Mouse (Mus musculus) ES-Bruce4 (cell line): ENCODE results near the gene Cdc42ep3. TPM values are rescaled to one million over a fixed set of nuclear protein-coding genes. Genes with fewer than 3 reads are reported as not detected.

Experiments
- H3K27ac ChIP-seq: 2 replicates; pipeline ENCODE4 v1.5.1; 2012; ENCODE audit warnings: low read length, inconsistent platforms; ENCODE audit not compliant: insufficient read depth
- H3K27me3 ChIP-seq: 2 replicates; pipeline ENCODE4 v1.6.1; 2012; ENCODE audit warnings: mild to moderate bottlenecking, low read length, inconsistent platforms; ENCODE audit not compliant: control insufficient read depth, poor library complexity, insufficient read depth, severe bottlenecking
- H3K36me3 ChIP-seq: 2 replicates; pipeline ENCODE4 v1.6.1; 2012; ENCODE audit warnings: inconsistent platforms, mild to moderate bottlenecking, low read length, moderate library complexity; ENCODE audit not compliant: control insufficient read depth, poor library complexity, insufficient read depth, severe bottlenecking
- H3K4me1 ChIP-seq: one replicate; pipeline ENCODE4 v1.8.1; 2011; ENCODE audit warnings: low read length; ENCODE audit not compliant: control insufficient read depth, insufficient read depth
- H3K4me3 ChIP-seq: 2 replicates; pipeline ENCODE4 v1.5.1; 2011; ENCODE audit warnings: low read depth, mild to moderate bottlenecking, low read length
- H3K9ac ChIP-seq: 2 replicates; pipeline ENCODE4 v1.6.1; 2012; ENCODE audit warnings: low read depth, mild to moderate bottlenecking, inconsistent platforms; ENCODE audit not compliant: poor library complexity, severe bottlenecking
- H3K9me3 ChIP-seq: replicated peaks from 2 replicates; pipeline ENCODE4 v1.6.1; 2012; ENCODE audit warnings: mild to moderate bottlenecking, low read length, inconsistent platforms; ENCODE audit not compliant: control insufficient read depth, poor library complexity, insufficient read depth, severe bottlenecking
- CTCF ChIP-seq: IDR thresholded peaks from one replicate; pipeline ENCODE4 v1.8.1; 2011; ENCODE audit warnings: low read depth, low read length
- EP300 ChIP-seq: IDR thresholded peaks from 2 replicates; pipeline ENCODE4 v1.6.1; 2011; ENCODE audit warnings: low read depth, low read length; ENCODE audit not compliant: insufficient read depth
- POLR2A ChIP-seq: IDR thresholded peaks from one replicate; pipeline ENCODE4 v1.8.1; 2011; ENCODE audit warnings: low read length; ENCODE audit not compliant: insufficient read depth
- polyA plus RNA-seq: library from polyadenylated mRNA; stranded (reverse); fragments of >200 nt; gene quantifications from 2 replicates; pipeline ENCODE4 v1.2.4, GENCODE M21; 2011; ENCODE audit warnings: low read depth; ENCODE audit not compliant: missing spikeins, insufficient read depth, insufficient read length

Gene Cdc42ep3
- polyA plus RNA-seq, 1 experiment: 9.6 TPM

DNA sequence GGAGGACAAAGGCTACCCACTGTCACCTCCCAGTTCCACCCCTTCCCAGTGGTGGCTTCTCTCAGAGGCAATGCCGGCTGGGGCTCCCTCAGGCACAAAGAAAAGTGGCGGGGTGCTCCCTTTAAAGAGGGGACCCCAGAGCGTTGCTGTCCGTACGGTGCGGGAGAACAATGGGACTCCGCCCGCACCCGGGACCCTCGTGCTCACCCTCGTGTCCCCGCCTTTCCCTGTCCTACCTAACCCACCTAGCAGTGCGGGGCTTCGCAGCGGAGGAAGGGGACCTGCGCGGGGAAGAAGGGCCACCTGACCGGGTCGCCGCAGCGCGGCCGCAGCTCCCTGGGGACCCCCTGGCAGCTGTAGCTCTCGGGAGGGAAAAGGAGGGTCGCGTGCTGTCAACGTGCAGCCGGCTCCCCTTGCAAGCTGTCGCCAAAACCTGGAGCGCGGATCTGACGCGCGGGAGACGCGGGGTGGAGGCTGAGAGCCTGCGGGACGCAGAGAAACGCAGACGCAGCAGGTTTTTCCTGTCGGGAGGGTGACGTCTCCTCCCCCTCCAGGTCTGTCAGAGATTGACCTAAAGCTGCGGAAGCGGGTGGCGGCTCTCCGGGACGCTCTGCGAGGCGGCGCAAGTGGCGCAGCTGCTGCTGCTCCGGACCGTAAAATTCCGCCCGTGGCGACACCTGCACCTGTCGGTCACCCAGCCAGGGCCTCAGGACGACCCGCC, 540 bp upstream of the Cdc42ep3 start:
- Histone ChIP-seq H3K4me1 (no peaks in the 10 kb centered on the region), H3K4me3 (peak overlapping the region; percentile 61), H3K9ac (peak overlapping the region; percentile 74), H3K27ac (no peak overlapping the region), H3K9me3 (no peaks in the 10 kb centered on the region), H3K27me3 (0 out of 2 replicates have a peak, but pooled peaks cover 2% of the 10 kb centered on the region), H3K36me3 (no peaks in the 10 kb centered on the region)
- peak; percentile 28 for TF ChIP-seq EP300
- no peak for TF ChIP-seq CTCF

DNA sequence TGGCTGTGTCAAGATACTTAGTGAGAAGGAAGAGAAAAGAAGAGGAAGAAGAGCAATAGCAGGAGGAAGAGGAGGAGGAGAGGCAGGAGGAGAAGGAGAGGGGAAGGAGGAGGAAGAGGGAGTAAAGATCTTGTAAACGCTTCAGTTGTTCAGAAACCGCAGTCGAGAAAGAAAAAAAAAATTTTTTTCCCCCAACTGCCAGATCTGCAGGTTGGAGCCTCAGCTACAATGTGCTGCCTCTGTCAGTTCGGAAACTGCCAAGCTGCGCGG, 782 bp downstream of the Cdc42ep3 start:
- Histone ChIP-seq H3K27ac (no peak overlapping the region), H3K4me1 (no peaks in the 10 kb centered on the region)

DNA sequence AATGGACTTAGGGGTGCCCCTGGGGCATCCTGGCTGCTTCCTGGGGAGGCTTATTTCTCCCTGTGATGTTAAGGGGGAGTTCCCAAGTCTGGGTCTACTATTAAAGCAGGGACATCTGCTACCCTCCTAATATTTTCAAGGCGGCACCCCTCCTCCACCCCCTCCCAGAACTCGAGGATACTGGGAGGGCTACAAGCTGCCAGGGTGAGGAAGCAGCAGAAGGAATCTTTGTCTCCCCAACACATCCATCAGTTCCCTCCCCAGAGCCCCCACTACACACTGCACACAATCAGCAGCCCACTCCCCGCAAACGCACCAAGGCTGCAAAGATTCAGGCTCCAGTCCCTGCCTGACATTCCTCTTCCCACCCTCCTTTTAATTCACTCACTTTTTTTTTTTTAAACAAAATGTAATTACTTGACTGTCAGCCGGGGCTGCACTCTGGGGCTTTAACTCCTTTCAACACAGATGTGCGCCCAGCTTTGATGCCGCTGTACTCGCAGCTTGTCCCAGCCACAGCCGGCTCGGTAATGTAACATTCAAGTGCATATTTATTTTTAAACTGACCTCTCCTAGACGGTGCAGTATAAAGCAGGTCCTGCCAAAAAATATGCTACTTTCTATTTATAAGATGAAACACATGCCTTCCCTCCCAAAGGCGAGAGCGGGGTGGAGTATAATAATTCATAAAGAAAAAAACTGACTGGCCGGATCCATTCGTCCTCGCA, 1.3 kb downstream of the Cdc42ep3 start:
- H3K4me3 ChIP-seq: peak overlapping the region; percentile 99
- 0 out of 2 replicates have a peak, but pooled peaks cover 2% of the 10 kb centered on the region for H3K27me3 ChIP-seq
- no peaks in the 10 kb centered on the region for H3K9me3 ChIP-seq
- H3K36me3 ChIP-seq: no peaks in the 10 kb centered on the region
- no peak for TF ChIP-seq CTCF
- no peak for TF ChIP-seq EP300
- TF ChIP-seq POLR2A: no peak
- H3K27ac ChIP-seq: no peak overlapping the region
- peak overlapping the region; percentile 74; the same call in 1 of the 2 replicates for H3K9ac ChIP-seq
- no peaks in the 10 kb centered on the region for H3K4me1 ChIP-seq

More for the DNA sequence above, 782 bp downstream of the Cdc42ep3 start:
- peak overlapping the region; percentile 99 for H3K4me3 ChIP-seq
- no peaks in the 10 kb centered on the region for H3K36me3 ChIP-seq
- 0 out of 2 replicates have a peak, but pooled peaks cover 2% of the 10 kb centered on the region for H3K27me3 ChIP-seq
- H3K9ac ChIP-seq: peak overlapping the region; percentile 74
- TF ChIP-seq EP300: no peak
- TF ChIP-seq CTCF: no peak
- TF ChIP-seq POLR2A: no peak
- no peaks in the 10 kb centered on the region for H3K9me3 ChIP-seq

DNA sequence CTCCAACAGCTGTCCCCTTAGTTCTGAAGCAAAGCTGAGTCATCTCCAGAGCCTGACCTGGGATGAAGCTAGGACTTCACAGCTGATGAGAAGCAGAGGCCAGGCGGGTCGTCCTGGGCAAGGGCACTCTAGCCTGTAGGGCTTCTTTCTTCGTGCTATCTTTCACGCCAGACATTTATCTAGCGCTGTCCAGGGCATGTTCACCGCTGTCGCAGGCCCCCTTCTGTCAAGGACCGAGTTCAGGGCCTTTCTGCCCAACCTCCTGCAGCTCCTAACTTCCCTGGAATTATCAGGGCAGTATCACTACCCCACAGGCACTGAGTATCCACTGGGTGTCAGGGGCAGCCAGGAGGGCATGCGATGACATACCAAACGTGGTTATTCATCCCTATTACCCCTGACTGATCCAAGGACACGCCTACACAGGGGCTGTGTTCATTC, 4.1 kb downstream of the Cdc42ep3 start:
- H3K9ac ChIP-seq: no peak overlapping the region
- no peak for TF ChIP-seq EP300
- H3K27ac ChIP-seq: no peak overlapping the region
- no peaks in the 10 kb centered on the region for H3K9me3 ChIP-seq
- no peak overlapping the region for H3K4me3 ChIP-seq
- no peaks in the 10 kb centered on the region for H3K36me3 ChIP-seq
- H3K4me1 ChIP-seq: no peaks in the 10 kb centered on the region
- H3K27me3 ChIP-seq: no peaks in the 10 kb centered on the region; the same call in 1 of the 2 replicates

DNA sequence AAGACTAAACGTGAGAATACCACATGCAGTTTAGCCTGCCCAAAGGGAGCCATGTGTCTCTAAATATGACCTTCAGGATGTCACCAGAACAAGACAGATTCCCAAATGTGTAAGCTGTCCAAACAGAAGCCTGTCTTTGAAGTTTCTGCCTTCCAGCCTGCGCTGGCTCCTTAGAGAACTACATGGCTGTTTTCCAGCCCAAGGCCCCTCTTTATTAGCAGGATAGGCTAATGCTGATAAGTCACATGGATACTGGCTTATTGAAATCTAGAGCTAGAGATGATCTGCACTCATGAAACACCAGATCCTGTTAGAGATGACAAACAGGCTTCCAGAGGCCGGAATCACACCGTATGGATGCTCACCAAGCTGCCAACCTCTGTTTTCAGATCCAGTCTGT, 5.5 kb downstream of the Cdc42ep3 start:
- TF ChIP-seq CTCF (no peak), POLR2A (no peak), EP300 (no peak)
- no peak overlapping the region for H3K27ac ChIP-seq
- no peaks in the 10 kb centered on the region for H3K4me1 ChIP-seq
- H3K9ac ChIP-seq: no peak overlapping the region
- H3K9me3 ChIP-seq: no peaks in the 10 kb centered on the region
- H3K27me3 ChIP-seq: no peaks in the 10 kb centered on the region; the same call in 1 of the 2 replicates
- no peak overlapping the region for H3K4me3 ChIP-seq
- H3K36me3 ChIP-seq: no peaks in the 10 kb centered on the region
